Mouse (Mus musculus) C2C12 (cell line): ENCODE results near the gene 1700008O03Rik.

ENCODE experiments used
- CEBPB ChIP-seq: IDR thresholded peaks from one replicate; pipeline ENCODE4 v1.6.1; 2011; ENCODE audit warnings: low read depth, mild to moderate bottlenecking, control low read depth, moderate library complexity
- CTCF ChIP-seq: IDR thresholded peaks from one replicate; pipeline ENCODE4 v1.5.1; 2011; ENCODE audit not compliant: control insufficient read depth, insufficient read depth, insufficient read length
- FOSL1 ChIP-seq: IDR thresholded peaks from one replicate; pipeline ENCODE4 v1.8.0; 2011; ENCODE audit warnings: mild to moderate bottlenecking, low read length; ENCODE audit not compliant: poor library complexity, insufficient read depth, severe bottlenecking
- MAX ChIP-seq: IDR thresholded peaks from one replicate; pipeline ENCODE4 v1.6.1; 2011; ENCODE audit warnings: mild to moderate bottlenecking, control low read depth

DNA sequence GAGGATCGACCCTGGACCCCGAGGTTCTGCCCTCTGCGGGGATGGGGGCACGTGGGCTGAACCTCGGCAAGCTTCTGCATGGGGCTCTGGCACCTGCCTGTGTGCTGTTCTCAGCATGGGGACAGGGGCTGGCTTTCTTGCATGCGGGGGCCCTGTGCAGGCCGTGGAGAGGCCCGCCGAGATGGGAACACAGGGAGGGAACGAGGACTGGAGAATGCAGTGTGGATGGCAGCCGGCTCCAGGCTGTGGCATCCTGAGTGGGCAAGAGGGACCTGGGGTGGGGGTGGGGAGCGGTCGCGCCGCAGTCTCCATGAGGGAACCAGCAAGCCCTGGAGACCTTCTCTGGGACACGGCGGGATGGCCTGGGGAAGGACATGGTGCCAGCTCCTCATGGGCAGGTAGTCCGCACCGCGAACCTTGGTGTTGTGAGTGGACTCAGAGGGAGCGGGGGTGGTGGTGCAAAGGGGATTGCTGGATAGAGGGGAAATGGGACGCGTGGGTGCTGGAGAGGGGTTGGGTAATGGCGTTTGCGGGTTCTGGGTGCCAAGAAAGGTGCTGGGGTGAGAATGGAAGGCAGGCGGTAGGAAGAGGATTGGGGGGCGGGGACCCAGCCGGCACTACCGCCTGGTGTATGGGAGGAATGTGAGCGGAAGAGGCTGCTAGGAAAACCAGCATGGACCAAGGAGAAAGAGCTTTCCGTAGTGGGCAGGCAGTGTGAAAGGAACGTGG, 48.3 kb downstream of the 1700008O03Rik start:
- TF ChIP-seq CTCF (no peak), FOSL1 (no peak), MAX (no peak), CEBPB (no peak)
